Mouse (Mus musculus) mature B cell (primary cell): ENCODE results near the gene Barx2.

Experiments used
- in situ Hi-C: fragments of 300-500 bp; cut with MboI; formaldehyde crosslinking; loops from 2 replicates; pipeline ENCODE4 v1.14.3; 2019

The Barx2 gene

DNA sequence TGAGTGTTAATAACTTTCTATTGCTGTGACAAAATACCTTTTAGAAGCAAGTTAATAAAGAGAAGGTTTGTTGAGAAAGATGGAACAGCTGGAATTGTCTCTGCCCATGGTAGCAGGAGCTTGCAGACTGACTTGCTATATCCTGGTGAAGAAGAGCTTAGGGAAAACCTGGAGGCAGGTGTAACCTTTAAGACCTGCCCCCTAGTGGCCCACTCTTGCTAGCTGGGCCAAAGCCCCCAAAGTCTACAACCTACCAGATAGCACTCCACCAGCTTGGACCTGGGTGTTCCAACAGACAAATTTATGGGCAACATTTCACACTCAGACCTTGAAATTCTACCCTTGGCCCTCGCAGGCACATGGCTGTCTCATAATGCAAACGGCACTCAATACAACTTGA, 104.5 kb downstream of the Barx2 start:
- in situ Hi-C loops = no loop called here

DNA sequence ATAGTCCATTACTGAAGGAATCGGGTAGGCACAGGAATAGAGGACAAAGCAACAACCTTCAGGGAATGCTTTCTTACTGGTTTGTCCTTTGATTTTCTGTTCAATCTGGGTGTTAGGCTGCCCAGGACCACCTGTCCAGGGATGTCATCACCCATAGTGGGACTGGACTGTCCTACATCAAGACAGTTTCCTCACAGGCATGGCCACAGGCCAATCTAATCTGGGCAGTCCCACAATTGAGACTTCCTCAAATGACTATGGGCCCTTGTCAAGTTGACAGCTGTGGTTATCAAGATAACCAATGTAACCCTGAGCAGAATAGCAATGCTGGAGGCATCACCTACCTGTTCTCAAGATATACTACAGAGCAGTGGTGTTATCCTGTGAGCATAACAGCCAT, 110.6 kb downstream of the Barx2 start:
- in situ Hi-C loops = no loop called here
